Mouse (Mus musculus): ENCODE measurements around the gene Pfdn2.

- TF ChIP-seq GATA1 (IDR thresholded peaks at IDR 0.05; ENCODE audit: borderline replicate concordance, low read length) (no peak), FLI1 (IDR thresholded peaks at IDR 0.05; ENCODE audit: low read length) (no peak)
Observed at GRCm38 (mm10) chr1:171407263-171407662, 61.8 kb downstream of the Pfdn2 start.
